Mouse (Mus musculus) liver, embryonic 12.5 days (tissue): ENCODE measurements around the gene Tbpl1. TPM values are rescaled to one million over a fixed set of nuclear protein-coding genes. Genes with fewer than 3 reads are reported as not detected.

Experiments
- ATAC-seq: fragments of 200-750 bp; cut with Nextera tagmentation; 2 replicates; pipeline ENCODE4 v1.8.0; 2017; ENCODE audit warnings: moderate number of reproducible peaks, mild to moderate bottlenecking, moderate library complexity
- H3K27ac ChIP-seq: fragments of 300-500 bp; sonication (generic); 2 replicates; pipeline ENCODE4 v1.5.1; 2016; ENCODE audit warnings: mild to moderate bottlenecking
- H3K27me3 ChIP-seq: fragments of 300-500 bp; sonication (generic); replicated peaks from 2 replicates; pipeline ENCODE4 v1.6.1; 2016; ENCODE audit warnings: mild to moderate bottlenecking, moderate library complexity
- H3K36me3 ChIP-seq: fragments of 300-500 bp; sonication (generic); 2 replicates; pipeline ENCODE4 v1.6.1; 2016; ENCODE audit warnings: mild to moderate bottlenecking, moderate library complexity
- H3K4me1 ChIP-seq: fragments of 300-500 bp; sonication (generic); 2 replicates; pipeline ENCODE4 v1.6.1; 2016
- H3K4me2 ChIP-seq: fragments of 300-500 bp; sonication (generic); 2 replicates; pipeline ENCODE4 v1.6.1; 2016; ENCODE audit warnings: mild to moderate bottlenecking, moderate library complexity
- H3K4me3 ChIP-seq: fragments of 300-500 bp; sonication (generic); 2 replicates; pipeline ENCODE4 v1.5.1; 2016; ENCODE audit warnings: mild to moderate bottlenecking, moderate library complexity
- H3K9ac ChIP-seq: fragments of 300-500 bp; sonication (generic); 2 replicates; pipeline ENCODE4 v1.6.1; 2016; ENCODE audit warnings: mild to moderate bottlenecking, moderate library complexity
- H3K9me3 ChIP-seq: fragments of 300-500 bp; sonication (generic); replicated peaks from 2 replicates; pipeline ENCODE4 v1.6.1; 2016; ENCODE audit warnings: mild to moderate bottlenecking, moderate library complexity
- WGBS: fragments of 180-500 bp; shearing (Covaris S2); methylation state at CpG from one replicate; pipeline ENCODE4 v1.1.7; 2016; ENCODE audit not compliant: insufficient replicate concordance; 5-methylcytosine and 5-hydroxymethylcytosine counted together
- polyA plus RNA-seq: library from polyadenylated mRNA; unstranded; fragments of >200 nt; fragmentation: Nextera tagmentation; extraction: Ambion mirVana; gene quantifications from 2 replicates; pipeline ENCODE4 v1.2.1, GENCODE M21; 2016

Gene Tbpl1
- polyA plus RNA-seq, 1 experiment from 2014 or later: 34.7 TPM

DNA sequence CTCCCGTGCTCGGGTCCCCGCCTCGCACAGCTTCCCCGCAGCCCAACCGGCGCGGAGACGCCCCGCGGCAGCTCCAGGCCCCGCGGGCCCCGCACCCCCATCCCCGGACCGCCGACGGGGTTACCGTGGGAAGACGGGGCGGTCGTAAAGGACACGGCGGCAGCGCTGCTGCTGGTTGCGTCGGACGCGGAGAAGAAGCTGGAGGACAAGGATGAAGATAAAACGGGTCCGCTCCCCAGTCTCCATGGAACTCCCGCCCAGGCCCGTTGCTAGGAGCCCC is 806 bp downstream of the Tbpl1 start:
- H3K27me3 ChIP-seq: no peaks in the 10 kb centered on the region
- peak; percentile 53; the same call in 1 of the 2 replicates for ATAC-seq
- peak overlapping the region; percentile 91 for H3K9ac ChIP-seq
- no peaks in the 10 kb centered on the region for H3K9me3 ChIP-seq
- H3K36me3 ChIP-seq: no peaks in the 10 kb centered on the region
- peak overlapping the region; percentile 91 for H3K27ac ChIP-seq
- H3K4me1 ChIP-seq: peaks cover 48% of the 10 kb centered on the region
- WGBS: 5% methylated on average over 32 of the region's 33 CpGs
- peak overlapping the region; percentile 94 for H3K4me2 ChIP-seq
- H3K4me3 ChIP-seq: peak overlapping the region; percentile 94

DNA sequence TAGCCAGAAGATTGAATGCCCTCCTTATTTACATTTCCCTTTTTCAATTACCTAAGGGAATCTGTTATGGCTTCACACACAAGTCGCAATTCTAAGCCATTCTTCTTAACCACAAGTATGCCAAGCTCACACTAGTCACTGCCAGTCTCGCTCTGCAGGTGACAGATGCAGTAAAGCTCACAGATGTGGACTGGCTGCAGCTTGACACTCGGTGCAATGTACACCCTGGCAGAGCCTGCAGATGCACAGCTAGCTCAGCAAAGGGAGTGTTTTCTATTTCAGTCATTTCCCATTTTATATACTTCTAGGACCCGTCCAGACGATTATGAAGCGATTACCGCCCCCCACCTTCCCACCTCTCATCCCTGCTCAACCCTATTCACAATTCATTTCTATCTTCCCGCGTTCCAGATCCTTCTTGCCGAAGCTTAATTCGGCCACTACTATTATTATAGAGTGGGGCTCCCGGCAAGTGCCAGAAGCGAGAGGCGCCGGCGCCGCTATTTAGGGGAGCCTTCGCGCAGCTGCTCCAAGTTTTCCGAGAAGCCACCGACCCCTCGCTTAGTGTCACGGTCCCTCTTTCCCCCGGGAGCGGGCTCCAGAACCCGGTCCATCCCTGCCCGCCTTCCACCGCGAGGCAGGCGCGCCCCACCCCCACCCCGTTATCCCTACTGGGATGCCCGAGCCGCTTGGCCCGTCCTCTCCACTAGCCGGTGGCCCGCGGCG is 1.3 kb downstream of the Tbpl1 start:
- Histone ChIP-seq H3K4me2 (peak overlapping the region; percentile 94), H3K9me3 (no peaks in the 10 kb centered on the region), H3K4me1 (peaks cover 53% of the 10 kb centered on the region), H3K27ac (peak overlapping the region; percentile 91), H3K9ac (peak overlapping the region; percentile 91), H3K36me3 (no peaks in the 10 kb centered on the region), H3K4me3 (peak overlapping the region; percentile 94), H3K27me3 (no peaks in the 10 kb centered on the region)
- WGBS: 2% methylated on average over 39 of the region's 39 CpGs
- ATAC-seq: peak; percentile 71

DNA sequence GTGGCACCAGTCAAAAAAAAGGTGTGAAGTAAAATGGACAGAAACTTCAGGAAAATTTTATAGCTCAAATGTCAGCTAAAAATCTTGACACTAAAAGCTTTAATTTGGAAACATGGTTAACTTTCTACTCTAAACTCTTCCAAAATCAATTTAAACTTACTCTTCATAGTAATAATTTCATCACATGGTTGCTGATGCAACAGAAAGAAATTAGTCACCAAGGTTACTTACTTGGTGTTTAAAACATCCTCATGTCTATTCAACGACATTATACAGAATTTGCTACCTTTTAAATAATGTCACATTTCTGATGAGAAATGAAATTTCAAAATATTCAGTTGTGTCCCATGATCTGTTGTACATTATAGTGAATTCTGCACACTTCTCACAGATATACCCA is 3.5 kb downstream of the Tbpl1 start:
- H3K27me3 ChIP-seq: no peaks in the 10 kb centered on the region
- 76% methylated on average over 1 of the region's 1 CpGs for WGBS
- no peak for ATAC-seq
- peaks cover 75% of the 10 kb centered on the region for H3K4me1 ChIP-seq
- no peak overlapping the region for H3K4me3 ChIP-seq
- H3K4me2 ChIP-seq: no peak overlapping the region
- H3K27ac ChIP-seq: no peak overlapping the region
- H3K9me3 ChIP-seq: no peaks in the 10 kb centered on the region
- H3K9ac ChIP-seq: no peak overlapping the region
- no peaks in the 10 kb centered on the region for H3K36me3 ChIP-seq

DNA sequence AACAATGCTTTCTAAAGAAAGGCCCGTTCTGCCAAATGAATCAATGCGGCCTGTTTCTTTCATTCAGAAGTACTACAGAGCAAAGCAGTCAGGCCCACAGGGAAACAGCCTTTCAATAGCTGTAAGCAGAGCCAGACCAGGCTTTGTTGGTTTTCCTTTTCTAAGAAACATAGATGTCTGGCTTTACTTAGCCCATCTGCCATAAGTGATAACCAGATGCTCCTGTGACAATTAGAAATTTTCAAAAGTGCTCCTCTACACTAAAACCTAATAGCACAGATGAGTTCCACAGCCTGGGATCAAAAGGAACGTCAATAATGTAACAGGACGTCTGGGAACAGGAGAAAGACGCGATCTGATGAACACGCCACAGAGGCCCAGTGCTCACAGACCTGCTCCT is 5.4 kb downstream of the Tbpl1 start:
- Histone ChIP-seq H3K4me2 (0 out of 2 replicates have a peak overlapping the region, but pooled peaks have one; percentile 17), H3K9ac (no peak overlapping the region), H3K4me3 (no peak overlapping the region), H3K36me3 (no peaks in the 10 kb centered on the region), H3K27me3 (no peaks in the 10 kb centered on the region), H3K9me3 (no peaks in the 10 kb centered on the region), H3K4me1 (peaks cover 80% of the 10 kb centered on the region), H3K27ac (peak overlapping the region; percentile 17; the same call in 1 of the 2 replicates)
- 66% methylated on average over 7 of the region's 7 CpGs for WGBS
- ATAC-seq: no peak

DNA sequence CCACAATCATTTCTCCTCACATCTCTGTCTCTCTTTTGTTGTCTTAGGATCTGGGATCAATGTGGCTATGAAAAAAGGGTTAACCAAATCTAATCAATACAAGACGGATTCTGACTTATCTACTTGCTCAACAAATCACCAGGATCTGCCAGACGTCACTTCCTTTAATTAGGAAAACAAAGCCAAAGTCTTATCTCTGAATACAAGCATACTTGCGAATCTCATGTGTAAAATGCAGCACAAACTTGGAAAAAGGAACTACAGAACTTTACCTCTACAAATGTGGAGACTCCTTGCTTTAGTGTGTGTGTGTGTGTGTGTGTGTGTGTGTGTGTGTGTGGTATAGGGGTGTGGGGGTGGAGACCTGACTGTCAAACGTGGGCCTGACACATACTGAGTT is 6.6 kb downstream of the Tbpl1 start:
- peaks cover 88% of the 10 kb centered on the region for H3K4me1 ChIP-seq
- H3K4me2 ChIP-seq: no peak overlapping the region
- H3K9me3 ChIP-seq: no peaks in the 10 kb centered on the region
- no peak overlapping the region for H3K27ac ChIP-seq
- no peaks in the 10 kb centered on the region for H3K36me3 ChIP-seq
- H3K9ac ChIP-seq: no peak overlapping the region
- H3K27me3 ChIP-seq: no peaks in the 10 kb centered on the region
- 18% methylated on average over 4 of the region's 4 CpGs for WGBS
- no peak for ATAC-seq
- no peak overlapping the region for H3K4me3 ChIP-seq

DNA sequence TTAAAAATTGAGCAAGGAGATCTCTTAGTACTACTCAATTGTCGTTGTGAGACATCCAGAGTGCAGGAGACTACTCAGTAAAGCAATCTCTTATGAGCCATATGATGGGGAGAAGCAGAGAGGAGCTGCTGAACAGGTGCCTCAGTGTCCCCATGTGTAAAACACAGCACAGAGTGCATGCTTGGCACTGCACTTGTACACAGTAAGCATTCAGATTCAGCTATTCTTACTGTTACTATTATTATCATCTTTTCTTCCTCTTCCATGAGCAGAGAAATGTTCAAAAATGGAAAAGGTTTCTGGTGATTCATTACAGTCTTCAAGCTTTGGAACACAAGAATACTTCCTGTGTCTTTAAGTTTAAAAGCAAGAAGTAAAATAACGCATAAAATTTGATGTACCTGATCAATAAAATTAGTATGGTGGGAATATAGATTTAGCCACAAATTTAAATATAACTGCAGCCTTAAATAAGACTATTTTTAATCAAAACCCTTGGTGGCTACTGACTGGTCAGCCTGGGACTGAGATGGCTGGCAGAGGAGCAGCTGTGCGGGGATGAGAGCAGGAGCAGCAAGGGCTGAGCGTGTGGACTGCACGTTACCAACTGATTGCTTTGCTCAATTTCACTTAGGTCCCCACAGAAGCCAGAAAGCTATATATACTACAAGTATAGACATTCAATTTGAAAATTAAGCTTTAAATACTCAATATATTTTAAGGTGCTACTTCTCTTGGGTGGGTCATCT is 10.8 kb downstream of the Tbpl1 start:
- Histone ChIP-seq H3K36me3 (no peaks in the 10 kb centered on the region), H3K9me3 (no peaks in the 10 kb centered on the region), H3K4me2 (no peak overlapping the region), H3K4me1 (peaks cover 54% of the 10 kb centered on the region), H3K27ac (no peak overlapping the region), H3K4me3 (no peak overlapping the region), H3K9ac (no peak overlapping the region), H3K27me3 (no peaks in the 10 kb centered on the region)
- 73% methylated on average over 5 of the region's 5 CpGs for WGBS
- no peak for ATAC-seq

DNA sequence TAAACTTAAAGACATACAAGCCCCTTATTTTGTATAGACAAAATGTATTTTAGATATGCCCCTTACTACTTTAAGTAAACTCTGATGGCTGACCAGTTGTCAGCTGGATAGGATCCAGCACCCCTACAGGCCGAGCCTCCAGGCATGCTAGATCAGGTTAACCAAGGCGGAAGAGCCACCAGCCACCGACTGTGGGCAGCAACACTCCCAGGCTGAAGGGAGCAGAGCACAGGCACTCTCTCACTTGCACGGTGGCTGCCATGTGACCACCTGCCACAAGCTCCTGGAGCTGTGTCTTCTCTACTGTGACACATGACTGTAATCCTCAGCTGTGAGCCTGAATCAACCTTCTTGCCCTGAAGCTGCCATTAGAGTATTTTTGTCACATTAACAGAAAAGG is 13.3 kb downstream of the Tbpl1 start:
- H3K4me3 ChIP-seq: no peak overlapping the region
- H3K27me3 ChIP-seq: no peaks in the 10 kb centered on the region
- peaks cover 30% of the 10 kb centered on the region for H3K4me1 ChIP-seq
- H3K27ac ChIP-seq: no peak overlapping the region
- ATAC-seq: no peak
- H3K9ac ChIP-seq: no peak overlapping the region
- no peaks in the 10 kb centered on the region for H3K9me3 ChIP-seq
- no peaks in the 10 kb centered on the region for H3K36me3 ChIP-seq
- WGBS: 45% methylated on average over 4 of the region's 4 CpGs
- no peak overlapping the region for H3K4me2 ChIP-seq

DNA sequence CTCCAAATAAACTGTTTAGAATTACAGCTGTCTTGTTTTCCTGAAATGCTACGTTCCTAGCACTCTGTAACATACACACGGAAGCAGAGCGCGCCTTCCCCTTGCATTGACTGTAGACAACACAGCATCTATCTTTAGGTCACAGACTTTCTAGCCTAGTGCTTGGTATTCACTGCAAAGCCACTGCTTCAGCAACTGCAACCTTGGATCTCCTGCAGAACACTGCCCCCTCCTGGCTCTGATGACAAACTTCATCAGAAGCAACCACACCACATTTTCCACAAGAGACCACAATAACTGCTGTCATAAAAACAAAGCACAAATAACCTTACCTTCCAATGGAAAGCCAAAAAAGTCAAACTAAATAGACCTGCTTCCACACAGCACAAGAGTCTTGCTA is 17.2 kb downstream of the Tbpl1 start:
- Histone ChIP-seq H3K27ac (no peak overlapping the region), H3K4me3 (no peak overlapping the region), H3K27me3 (no peaks in the 10 kb centered on the region), H3K4me1 (no peaks in the 10 kb centered on the region), H3K9ac (no peak overlapping the region), H3K36me3 (peaks cover 14% of the 10 kb centered on the region), H3K9me3 (no peaks in the 10 kb centered on the region), H3K4me2 (no peak overlapping the region)
- WGBS: 64% methylated on average over 4 of the region's 4 CpGs
- no peak for ATAC-seq

DNA sequence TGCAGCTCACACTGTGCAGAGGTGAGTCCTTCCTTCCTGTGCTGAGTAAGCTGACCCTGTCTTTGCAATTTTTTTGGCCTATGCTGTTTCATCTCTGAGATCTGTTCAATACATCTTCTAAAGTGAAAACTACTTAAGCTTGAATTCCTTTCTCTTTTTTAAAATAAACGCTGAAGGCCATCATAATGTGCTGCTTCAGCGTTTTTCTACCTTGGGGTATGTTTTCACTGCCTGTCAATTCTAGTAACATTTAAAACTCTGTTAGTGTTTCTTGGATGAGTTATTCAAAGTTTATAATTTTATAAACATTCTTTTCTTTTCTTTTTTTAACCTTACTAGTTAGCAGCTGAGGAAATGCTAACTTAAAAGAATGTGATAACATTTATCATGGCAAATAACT is 18.8 kb downstream of the Tbpl1 start:
- Histone ChIP-seq H3K4me2 (no peak overlapping the region), H3K4me3 (no peak overlapping the region), H3K4me1 (no peaks in the 10 kb centered on the region), H3K27ac (no peak overlapping the region), H3K27me3 (no peaks in the 10 kb centered on the region), H3K9me3 (no peaks in the 10 kb centered on the region), H3K9ac (no peak overlapping the region), H3K36me3 (peaks cover 30% of the 10 kb centered on the region)
- 86% methylated on average over 2 of the region's 2 CpGs for WGBS
- ATAC-seq: no peak

DNA sequence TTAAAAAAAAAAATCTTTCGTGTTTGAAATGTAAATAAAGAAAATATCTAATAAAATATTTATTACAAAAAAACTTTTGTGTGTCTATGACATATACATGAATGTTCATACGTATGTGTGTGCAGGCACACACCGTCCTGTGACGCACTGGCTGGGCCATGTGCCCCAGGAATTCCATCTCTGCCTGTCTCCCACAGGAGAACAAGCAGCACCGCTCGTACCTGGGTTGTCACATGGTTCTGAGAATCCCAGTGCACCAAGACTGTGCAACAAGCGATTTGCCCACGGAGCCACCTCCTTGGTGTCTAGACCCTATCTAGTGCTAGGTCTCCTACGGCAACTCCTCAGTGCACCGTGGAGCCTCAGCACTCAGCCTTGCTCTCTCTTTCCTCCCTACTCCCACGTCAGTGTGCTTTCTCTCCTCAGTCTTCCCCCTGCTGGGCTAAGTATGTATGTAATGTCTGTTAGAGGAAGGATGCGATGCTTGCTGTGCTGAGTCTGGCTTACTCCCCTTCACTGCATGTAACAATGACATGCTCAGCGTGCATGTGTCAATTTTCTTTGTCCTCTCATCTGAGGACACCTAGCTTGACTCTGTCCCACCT is 21.5 kb downstream of the Tbpl1 start:
- WGBS: 91% methylated on average over 13 of the region's 13 CpGs
- Histone ChIP-seq H3K27me3 (no peaks in the 10 kb centered on the region), H3K9ac (no peak overlapping the region), H3K4me2 (no peak overlapping the region), H3K9me3 (no peaks in the 10 kb centered on the region), H3K27ac (no peak overlapping the region), H3K4me3 (no peak overlapping the region), H3K4me1 (no peaks in the 10 kb centered on the region), H3K36me3 (peaks cover 56% of the 10 kb centered on the region)
- ATAC-seq: no peak

DNA sequence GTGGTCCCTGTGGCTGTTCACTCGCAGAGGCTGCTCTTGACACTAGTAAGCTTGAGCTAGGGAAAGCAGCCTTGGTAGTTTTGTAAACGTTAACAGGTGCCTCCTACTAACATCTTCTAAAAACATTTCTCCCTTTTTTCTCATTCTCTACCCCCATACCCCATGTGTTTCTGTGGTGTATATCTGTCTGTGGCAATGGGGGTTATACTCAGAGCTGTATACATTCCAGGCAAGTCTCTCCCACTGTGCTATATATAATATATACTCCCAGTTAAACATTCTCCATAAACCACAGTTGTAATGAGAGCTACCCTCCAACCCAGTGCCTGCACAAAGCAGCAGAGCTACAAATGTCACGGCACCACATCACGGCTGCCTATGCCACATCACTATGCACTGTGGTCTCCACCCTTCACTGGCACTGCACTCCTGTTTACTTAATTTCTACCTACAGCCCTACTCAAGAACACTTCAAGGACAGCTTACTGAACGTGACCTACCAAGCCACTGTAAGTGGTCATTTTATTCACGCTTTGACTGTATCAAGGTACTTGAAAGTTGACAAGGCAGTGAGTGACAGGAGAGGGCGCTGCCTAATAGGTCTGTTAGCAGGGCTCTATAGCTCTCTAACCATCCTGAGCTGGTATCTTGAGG is 23.4 kb downstream of the Tbpl1 start:
- ATAC-seq: no peak
- Histone ChIP-seq H3K9me3 (no peaks in the 10 kb centered on the region), H3K4me1 (no peaks in the 10 kb centered on the region), H3K27me3 (no peaks in the 10 kb centered on the region), H3K4me3 (no peak overlapping the region), H3K4me2 (no peak overlapping the region), H3K9ac (no peak overlapping the region), H3K27ac (no peak overlapping the region), H3K36me3 (peaks cover 67% of the 10 kb centered on the region)
- WGBS: 83% methylated on average over 7 of the region's 7 CpGs

DNA sequence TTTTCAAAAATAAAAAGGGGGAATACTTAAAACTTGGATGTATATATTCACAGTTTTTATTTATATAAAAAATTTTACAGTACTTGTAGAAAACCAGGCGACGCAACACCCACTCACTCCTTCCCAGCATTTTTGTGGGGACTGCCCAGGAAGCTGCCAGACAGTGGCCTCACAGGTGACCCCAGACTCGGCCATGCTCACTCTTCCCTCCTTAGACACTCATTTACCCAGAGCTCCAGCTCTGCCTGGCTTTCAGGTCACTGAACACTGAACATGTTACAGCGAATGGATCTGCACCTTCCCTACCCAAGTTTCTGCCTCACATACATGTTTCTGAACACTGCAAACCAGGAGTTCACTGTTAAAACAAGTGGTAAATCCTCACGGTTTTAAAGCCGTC is 27.9 kb downstream of the Tbpl1 start:
- 79% methylated on average over 6 of the region's 6 CpGs for WGBS
- no peak overlapping the region for H3K9ac ChIP-seq
- no peak overlapping the region for H3K4me2 ChIP-seq
- no peak overlapping the region for H3K4me3 ChIP-seq
- no peaks in the 10 kb centered on the region for H3K4me1 ChIP-seq
- H3K36me3 ChIP-seq: peaks cover 54% of the 10 kb centered on the region
- no peaks in the 10 kb centered on the region for H3K27me3 ChIP-seq
- no peak for ATAC-seq
- H3K9me3 ChIP-seq: no peaks in the 10 kb centered on the region
- no peak overlapping the region for H3K27ac ChIP-seq
